Mouse (Mus musculus) adrenal gland, adult 18-20 months (tissue): ENCODE measurements around the gene Lrrc36. TPM values are rescaled to one million over a fixed set of nuclear protein-coding genes. Genes with fewer than 3 reads are reported as not detected.

Experiments used
- DNase-seq, 2 experiments: peaks; one replicate each; pipeline ENCODE4 v3.0.0; 2021 to 2022; ENCODE audit warnings: low spot score in 2 of 2
- total RNA-seq, 2 experiments: library from RNA; stranded (reverse); gene quantifications; 1 replicate in 1 of 2; 2 replicates in 1 of 2; pipeline ENCODE4 v1.2.3; 2021

Gene Lrrc36
- total RNA-seq, 2 experiments from 2014 or later: 3.3 to 4.5 TPM

DNA sequence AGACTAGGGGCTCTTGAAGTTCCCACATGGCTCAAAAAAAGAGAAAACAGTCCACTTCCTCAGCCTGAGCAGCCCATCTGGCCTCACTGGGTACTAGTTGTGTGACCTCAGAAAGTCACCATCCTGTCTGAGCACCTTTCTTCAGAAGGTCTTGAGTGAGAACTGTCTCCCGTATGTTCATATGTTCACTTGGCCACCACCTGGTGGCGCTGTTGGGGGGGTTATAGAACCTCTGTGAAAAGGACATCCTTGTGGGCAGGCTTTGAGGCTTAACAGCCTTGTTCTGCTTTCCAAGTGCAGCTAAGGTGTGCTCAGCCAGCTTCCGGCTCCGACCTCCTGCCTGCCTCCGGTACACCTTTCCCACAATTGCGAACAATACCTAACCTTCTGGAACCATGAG lies 68.1 kb downstream of the Lrrc36 start:
- DNase-seq: no peak

DNA sequence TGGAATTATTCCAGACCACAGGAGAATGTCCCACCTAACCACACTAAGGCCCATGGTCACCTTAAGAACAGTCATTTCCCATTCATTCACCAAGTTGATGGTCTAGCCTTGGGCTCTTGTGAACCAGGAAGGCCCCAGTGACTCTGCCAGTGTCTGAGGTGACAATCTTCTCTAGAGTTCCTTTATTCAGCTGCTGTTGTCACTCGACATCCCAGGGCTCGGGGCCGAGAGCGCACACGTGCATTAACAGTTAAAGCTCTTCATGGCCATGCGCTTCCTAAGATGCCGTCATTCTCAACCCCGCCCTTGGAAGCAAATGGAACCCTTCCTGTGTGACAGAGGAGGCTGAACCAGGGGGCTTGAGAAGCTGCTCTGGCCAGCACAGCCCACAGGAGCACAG lies 68.8 kb downstream of the Lrrc36 start:
- DNase-seq: no peak

DNA sequence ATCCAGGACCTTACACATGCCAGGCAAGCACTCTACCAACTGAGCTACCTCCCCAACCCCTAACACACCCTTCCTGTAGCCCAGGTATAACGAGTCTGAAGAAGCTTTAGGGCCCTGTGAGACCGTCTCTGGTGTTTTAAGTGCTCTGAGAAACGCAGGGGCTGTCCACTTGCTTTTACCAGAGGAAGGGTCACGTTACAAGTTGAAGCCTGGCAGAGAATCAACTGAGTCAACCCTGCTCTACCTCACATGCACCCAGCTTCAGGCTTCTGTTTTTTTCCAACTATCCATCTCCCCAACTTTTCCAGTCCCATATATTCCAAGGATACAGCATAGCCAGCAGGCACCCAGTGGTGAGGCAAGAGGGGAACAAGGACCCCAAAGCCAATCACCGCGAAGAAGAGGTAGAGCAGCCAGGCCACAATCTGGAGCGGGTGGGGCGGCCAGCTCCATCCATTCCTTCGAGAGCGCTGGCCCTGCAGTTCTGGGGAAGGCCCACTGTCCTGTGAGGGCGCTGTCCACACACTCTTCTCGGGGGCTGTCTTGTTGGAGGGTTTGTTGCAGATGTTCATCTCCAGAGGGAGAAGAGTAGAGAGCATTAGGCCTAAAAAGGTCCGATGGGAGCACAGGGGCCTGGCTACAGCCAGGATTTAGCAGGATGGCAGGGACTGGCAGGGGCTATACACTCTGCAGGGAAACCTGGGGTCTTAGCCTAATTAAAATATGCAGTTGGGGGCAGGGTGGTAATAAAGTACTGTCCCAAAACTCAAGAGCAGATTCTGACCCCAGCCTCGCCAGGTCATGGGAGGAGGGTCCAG lies 70.0 kb downstream of the Lrrc36 start:
- no peak for DNase-seq

DNA sequence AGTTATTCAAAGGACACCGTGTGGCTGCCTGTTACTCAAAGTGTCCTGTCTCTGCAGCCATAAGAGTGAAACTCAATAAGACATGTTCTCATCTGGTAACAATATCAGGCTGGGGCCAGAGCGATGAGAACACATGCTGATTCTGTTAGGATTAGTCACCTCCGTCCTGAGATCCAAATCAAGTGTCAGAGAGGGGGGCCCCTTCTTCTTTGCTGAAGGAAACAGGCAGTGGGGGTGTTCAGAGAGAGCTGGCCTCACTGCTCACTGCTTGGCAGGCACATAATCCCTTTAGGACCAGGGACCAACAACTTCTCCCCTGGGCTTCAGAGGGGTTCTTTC lies 70.6 kb downstream of the Lrrc36 start:
- no peak for DNase-seq

DNA sequence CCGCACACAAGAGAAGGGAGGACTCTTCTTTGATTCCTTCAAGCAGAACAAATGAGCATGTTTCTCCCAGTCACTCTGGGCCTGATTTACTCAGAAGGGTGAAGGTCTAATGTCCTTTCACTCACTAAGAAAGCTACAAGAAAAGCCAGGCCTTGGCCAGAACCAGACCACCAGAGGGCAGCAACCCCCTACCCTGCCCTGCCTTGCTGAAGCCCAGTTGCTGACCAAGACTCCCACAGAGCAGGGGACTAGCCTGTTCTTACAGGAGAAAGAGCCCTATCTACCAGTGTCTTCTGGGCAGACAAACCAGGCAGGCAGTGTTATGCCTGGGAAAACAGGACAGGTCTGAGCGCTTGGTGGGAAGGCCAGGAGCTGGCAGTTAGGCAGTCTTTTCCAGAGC lies 71.0 kb downstream of the Lrrc36 start:
- DNase-seq: peak in 1 of 2 experiments; percentile 47

DNA sequence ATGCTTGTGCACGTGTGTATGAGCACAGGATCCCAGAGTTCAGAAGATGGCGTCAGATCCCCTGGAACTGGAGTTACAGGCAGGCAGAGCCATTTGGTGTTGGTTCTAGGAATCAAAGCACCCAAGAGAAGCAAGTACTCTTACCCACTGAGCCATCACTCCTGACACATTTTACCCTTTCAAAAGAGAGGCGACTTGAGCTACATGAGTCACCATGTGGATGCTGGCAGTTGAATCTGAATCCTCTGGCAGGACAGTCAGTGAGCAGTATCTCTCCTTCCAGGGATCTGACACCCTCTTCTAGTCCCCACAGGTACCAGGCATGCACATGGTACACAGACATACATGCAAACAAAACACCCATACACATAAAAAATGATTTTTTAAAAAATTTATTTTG lies 74.7 kb downstream of the Lrrc36 start:
- no peak for DNase-seq

DNA sequence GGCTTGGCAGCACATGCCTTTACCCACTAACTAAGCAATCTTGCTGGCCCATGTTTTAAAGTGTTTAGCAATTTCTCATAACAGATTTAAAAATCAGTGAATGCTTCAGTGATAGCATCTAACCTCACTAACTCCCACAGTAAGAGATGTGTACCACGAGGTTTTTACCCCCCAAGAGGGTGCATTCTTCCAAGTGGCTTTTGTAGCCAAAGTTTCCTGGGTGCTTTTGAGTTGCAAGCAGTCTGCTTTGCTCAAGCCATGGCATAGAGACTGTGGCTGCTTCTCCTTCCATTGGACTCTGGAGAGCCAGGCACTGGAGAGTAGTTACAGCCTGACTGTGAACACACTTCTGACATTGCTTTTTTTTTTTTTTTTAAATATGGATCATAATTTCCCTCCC lies 75.9 kb downstream of the Lrrc36 start:
- no peak for DNase-seq

DNA sequence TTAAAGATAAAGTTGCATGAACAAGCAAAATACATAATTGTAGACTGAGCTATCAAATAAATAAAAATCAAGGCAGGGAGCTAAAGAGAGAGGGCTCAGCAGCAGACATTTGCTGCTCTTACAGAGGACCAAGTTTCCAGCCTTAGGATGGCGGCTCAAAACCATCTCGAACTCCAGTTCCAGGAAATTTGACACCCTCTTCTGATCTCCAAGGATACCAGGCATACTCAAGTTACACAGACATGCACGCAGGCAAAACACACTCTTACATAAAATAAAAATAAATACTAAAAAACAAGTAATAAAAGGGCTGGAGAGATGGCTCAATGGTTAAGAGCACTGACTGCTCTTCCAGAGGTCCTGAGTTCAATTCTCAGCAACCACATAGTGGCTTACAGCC lies 80.1 kb downstream of the Lrrc36 start:
- no peak for DNase-seq

DNA sequence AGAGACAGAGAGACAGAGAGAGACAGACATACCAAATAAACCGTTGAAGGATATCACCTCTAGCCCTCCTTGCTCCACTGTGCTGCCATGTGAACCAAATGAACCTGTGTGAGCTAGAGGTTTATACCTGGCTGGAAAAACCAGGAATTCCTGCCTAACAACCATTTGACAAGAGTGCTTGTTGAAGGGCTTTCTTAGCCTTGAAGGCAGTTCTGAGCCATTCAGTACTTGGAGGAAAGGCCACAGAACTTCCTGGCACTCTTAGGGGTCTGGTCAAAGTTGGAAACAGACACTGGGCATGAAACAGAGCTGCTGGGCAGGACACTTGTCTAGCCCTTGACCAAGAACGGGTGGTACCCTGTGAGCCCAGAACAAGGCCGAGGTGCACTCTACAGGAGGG lies 81.2 kb downstream of the Lrrc36 start:
- no peak for DNase-seq

DNA sequence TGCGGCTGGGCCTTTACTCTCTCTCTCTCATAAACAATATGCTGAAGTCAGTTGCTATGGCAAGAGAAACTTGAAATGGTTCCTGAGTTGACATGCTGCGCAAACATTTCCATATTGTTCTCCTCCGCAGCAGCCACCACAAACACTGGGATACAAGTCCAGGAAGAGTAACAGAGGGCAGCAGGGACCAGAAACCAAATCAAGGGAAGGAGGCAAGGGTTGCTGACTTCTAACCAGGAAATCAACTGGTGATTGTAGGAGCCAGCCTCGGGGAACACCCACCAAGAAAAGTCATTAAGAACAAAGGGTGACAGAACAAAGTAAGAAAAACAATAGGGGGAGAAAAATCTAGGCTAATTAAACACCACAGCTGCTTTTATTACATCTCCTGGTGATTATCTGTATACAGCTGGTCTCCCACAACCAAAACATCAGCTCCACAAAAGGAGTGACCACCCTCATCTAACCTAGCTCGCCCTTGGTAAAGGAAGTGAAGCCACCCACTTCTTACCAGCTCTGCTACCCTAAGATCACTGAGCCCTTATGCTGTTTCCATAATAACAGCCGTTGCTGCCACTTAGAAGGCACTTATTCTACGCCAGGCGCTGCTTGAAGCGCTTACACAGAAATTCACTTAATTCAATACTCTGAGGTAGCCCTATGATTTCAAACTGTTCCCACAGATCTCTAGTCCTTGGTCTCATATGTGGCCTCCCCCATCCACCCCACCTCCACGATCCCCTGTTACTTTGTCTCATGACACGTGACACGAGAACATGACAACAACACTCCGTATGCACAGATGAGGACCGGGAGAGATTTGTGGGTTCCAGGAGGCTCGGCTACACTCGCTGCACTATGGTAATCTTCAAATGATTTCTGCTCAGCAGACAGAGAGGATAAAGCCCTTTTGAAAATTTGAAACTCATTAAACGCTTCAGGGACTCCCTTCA lies 82.3 kb downstream of the Lrrc36 start:
- no peak for DNase-seq

DNA sequence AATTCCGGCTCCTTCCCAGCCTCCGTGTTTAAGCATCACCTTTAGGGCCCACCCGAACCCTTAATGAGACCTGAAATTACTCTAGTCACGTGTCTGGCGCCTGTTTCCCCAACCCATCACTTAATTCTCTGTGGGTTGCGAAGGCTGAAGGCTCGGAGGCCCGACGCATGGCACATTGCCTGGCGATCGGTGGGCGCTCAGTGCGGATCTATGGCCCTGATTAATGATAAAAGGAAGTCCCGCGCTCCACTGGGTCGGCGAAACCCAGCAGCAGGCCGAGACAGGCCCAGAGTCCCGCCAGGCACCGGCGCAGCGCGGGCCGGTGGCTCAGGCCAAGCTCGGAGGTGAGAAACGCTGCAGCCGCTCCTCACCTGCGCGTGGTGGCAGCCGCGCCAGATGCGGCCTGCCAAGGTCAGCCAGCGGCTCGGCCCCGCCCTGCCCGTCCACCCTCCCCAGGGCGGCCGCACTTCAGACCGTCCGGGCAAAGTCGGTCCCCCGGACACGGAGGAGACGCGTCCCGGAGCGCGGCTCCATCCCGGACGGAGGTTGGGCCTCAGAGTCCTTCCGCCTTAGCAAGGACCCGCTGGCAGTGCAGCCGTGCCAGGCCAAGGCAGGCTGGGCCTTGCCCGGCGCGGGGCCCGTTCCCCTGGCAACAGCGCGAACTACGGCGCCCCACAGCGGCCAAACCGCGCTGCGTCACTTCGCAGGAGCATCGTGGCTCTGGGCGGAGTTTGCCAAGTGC lies 83.2 kb downstream of the Lrrc36 start, which contains the start of gene Zdhhc1:
TSS of gene Zdhhc1 (minus strand) at position 464 of the 742 bp plus-strand sequence.
- peak; percentile 90 to 95 for DNase-seq

DNA sequence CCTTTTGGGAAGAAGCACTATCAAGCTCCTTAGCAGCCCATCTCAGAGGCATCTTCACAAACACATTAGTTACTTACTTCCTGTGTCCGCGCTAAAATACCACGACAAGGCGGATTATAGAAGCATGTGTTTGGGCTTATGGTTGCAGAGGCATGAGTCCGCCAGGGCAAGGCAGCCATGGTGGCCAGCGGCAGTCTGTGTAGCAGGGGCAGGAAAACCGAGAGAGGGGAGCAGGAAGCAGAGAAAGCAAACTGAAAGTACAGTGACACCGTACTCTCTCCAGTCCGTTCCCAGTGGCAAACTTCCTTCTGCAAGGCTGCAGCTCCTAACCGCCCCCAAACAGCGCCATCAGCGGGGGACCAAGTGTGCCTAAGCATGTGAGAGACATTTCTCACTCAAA lies 86.4 kb downstream of the Lrrc36 start:
- no peak for DNase-seq

DNA sequence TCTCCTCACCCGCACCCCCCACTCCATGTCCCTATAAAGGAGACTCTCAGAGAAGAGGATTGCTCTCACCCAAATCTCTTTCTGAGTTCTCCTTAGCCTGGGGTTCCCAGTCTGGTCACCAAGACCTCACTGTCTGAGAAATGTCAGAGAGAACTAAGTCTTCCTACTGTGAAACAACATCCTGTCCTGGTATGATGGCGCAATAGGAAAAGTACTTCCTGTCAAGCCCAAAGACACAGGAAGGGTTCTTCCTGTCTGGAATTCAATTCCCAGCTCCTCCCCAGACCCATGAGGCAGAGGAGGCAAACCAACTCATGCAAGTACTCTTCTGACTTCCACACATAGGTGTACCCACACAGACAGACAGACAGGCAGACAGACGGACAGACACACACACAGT lies 91.2 kb downstream of the Lrrc36 start:
- DNase-seq: no peak

DNA sequence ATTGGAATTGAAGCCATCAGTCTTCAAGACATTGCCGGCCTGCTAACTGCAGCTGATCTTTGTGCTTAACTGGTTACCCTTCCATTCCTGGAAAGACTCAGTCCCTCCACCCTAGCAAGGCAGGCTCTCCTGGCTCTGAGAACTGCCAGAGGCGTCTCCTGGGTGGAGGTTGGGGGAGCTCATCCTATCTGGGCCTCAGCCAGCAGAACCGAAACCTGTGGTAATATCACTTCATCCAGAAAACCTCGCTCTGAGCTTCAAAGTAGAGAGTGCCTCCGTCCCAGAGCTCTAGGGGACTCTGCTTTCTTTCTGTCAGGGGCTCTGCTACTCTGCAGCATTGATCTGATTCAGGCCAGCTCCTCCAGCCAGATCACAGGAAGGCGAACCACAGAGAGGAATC lies 93.6 kb downstream of the Lrrc36 start:
- DNase-seq: no peak

DNA sequence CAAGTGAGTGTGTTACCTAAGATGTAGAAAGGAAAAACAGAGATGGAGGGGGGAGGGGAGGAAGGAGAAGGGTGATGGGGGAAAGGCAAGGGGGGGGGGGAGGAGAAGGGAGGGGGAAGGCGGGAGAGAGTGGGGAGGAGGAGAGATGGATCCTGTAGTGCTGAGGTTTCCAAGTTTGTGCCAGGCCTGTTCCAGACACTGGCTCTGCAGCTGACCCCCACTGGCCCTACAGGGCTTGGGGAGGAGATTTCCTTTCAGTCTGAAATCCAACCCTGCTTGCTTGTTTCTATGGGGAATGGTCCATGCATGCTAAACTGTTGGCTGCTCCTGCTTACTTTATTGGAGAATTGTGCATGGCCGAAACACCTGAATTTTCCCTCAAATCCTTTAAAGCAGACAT lies 95.4 kb downstream of the Lrrc36 start:
- DNase-seq: no peak

DNA sequence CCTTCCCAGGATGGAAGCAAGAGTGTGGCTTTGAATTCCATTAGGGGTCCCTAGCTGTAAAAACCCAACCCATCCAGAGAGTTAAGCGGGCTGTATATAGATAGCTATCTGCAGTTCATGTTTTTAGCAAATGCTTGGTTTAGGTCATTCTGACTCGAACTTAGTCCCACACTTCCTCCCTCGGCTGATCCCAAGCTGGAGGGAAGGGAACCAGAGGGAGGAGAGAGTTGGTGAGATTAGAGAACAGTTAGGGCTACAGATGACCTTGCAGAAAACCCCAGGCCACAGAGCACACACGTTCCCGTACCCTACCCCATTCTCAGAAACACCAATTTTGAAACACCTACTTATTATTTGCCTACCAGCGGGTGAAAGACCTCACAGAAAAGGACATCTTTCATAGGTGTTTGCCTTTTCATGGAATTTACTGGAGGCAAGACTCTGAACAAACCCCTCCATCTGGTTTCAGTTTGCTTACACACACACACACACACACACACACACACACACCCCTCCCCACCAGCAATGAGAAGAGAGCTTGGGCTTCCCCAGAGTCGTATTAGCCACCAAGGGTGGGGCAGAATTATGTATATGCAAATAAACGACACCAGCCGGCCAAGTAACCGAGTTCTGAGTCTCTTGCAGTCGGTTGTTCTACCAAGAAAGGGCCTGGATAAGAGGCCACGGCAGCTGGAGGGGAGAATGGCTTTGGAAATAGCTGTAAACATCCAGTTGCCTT lies 96.8 kb downstream of the Lrrc36 start:
- DNase-seq: no peak

Other genes with a start within 250 kb of the Lrrc36 start
- 100 to 1,000 TPM in 1 of 2 experiments, 10 to 100 TPM in 1; 89.7 to 105 TPM for gene Cbfb, start 242.9 kb upstream of the Lrrc36 start, total RNA-seq
- gene D230025D16Rik, start 188.4 kb upstream of the Lrrc36 start, total RNA-seq: 10 to 100 TPM; 23.4 to 32.0 TPM
- gene B3gnt9, start 158.4 kb upstream of the Lrrc36 start, total RNA-seq: 1 to 10 TPM; 2.7 to 3.2 TPM
- gene Tradd, start 149.0 kb upstream of the Lrrc36 start, total RNA-seq: 10 to 100 TPM; 13.1 to 15.5 TPM
- 1 to 10 TPM; 3.7 to 4.3 TPM for gene Fbxl8, start 148.9 kb upstream of the Lrrc36 start, total RNA-seq
- 1 to 10 TPM; 2.2 to 4.3 TPM for gene Hsf4, start 143.8 kb upstream of the Lrrc36 start, total RNA-seq
- gene Nol3, start 137.4 kb upstream of the Lrrc36 start, total RNA-seq: 10 to 100 TPM in 1 of 2 experiments, 1 to 10 TPM in 1; 6.7 to 20.3 TPM
- 1 to 10 TPM; 2.2 to 2.8 TPM for gene 4931428F04Rik, start 123.7 kb upstream of the Lrrc36 start, total RNA-seq
- 10 to 100 TPM; 15.6 to 17.2 TPM for gene Exoc3l, start 117.5 kb upstream of the Lrrc36 start, total RNA-seq
- gene E2f4, start 115.9 kb upstream of the Lrrc36 start, total RNA-seq: 10 to 100 TPM; 43.2 to 44.9 TPM
- 1 to 10 TPM; 4.5 to 6.9 TPM for gene Elmo3, start 108.0 kb upstream of the Lrrc36 start, total RNA-seq
- 1 to 10 TPM; 3.1 to 3.8 TPM for gene Lrrc29, start 87.3 kb upstream of the Lrrc36 start, total RNA-seq
- 10 to 100 TPM; 55.6 to 69.6 TPM for gene Tmem208, start 87.2 kb upstream of the Lrrc36 start, total RNA-seq
- gene Fhod1, start 65.6 kb upstream of the Lrrc36 start, total RNA-seq: 1 to 10 TPM; 8.3 to 8.6 TPM
- gene Slc9a5, start 64.7 kb upstream of the Lrrc36 start, total RNA-seq: under 1 TPM; 0.58 to 0.93 TPM
- gene Plekhg4, start 40.3 kb upstream of the Lrrc36 start, total RNA-seq: under 1 TPM; 0.17 to 0.67 TPM
- under 1 TPM in 1 of 2 experiments, not detected in 1; 0.13 TPM for gene Kctd19, start 69 bp upstream of the Lrrc36 start, total RNA-seq
- 10 to 100 TPM; 24.0 to 43.0 TPM for gene Tppp3, start 58.0 kb downstream of the Lrrc36 start, total RNA-seq
- 10 to 100 TPM; 18.1 to 18.3 TPM for gene Zdhhc1, start 83.3 kb downstream of the Lrrc36 start, total RNA-seq
- under 1 TPM; 0.16 to 0.53 TPM for gene Hsd11b2, start 105.2 kb downstream of the Lrrc36 start, total RNA-seq
- 100 to 1,000 TPM; 118 to 121 TPM for gene Atp6v0d1, start 152.5 kb downstream of the Lrrc36 start, total RNA-seq
- 10 to 100 TPM; 25.9 to 32.9 TPM for gene Ripor1, start 191.7 kb downstream of the Lrrc36 start, total RNA-seq
- gene Ctcf, start 223.0 kb downstream of the Lrrc36 start, total RNA-seq: 10 to 100 TPM; 54.2 to 55.2 TPM
- 1 to 10 TPM; 3.3 to 5.3 TPM for gene Agrp, start 223.8 kb downstream of the Lrrc36 start, total RNA-seq